Mouse (Mus musculus) layer of hippocampus, adult 9-11 months (tissue): Measurements from ENCODE around the gene Nfkbid.

Experiments
- DNase-seq: peaks from one replicate; pipeline ENCODE4 v3.0.0; 2022

The Nfkbid gene

DNA sequence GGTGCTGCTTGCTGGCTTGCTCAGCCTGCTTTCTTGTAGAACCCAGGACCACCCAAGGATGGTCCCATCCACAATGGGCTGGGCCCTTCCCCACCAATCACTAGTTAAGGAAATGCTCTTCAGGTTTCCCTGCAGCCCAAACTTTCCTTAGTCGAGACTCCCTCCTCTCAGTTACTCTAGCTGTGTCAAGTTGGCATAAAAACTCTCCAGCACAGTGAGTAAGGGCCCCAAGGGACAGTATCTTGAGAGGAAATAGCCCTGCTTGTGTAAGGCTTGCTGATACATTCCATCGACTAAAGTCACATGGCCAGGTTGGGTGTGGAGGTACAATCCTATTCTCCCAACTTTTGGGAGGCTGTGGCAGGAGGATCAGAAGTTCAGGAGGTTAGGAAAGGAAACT is 8.7 kb downstream of the Nfkbid start:
- no peak for DNase-seq

DNA sequence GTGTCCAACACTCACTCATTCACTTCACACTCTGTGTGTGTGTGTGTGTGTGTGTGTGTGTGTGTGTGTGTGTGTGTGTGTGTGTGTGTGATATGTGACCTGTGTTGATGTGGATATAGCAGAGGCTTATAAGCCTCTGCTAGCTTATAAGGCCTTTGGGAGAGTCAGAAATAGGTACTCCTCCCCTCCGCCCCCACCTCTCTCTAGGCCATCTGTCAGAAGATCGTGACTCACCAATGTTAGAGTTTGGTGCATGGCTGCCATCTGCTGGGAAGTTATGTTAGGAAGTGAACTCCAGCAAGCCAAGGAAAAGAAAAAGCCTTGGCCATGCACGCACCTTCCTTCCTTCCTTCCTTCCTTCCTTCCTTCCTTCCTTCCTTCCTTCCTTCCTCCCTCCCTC is 10.3 kb downstream of the Nfkbid start:
- peak; percentile 92 for DNase-seq

DNA sequence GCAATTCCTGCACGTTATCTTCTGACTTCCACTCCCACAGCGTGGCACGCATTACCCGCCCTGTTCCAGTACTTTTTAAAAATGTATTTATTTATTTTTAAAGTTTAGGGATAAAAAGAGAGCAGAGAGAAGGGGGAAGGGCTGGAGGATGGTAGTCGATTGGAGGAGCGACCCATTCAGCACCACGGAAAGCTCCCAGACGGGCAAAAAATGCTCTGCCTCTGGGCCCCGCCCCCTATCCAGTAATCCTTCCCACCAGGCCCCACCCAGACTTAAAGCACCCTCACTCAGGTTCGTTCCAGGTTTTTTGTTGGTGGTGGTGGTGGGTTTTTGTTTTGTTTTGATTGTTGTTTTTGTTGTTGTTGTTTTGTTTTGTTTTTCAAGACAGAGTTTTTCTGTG is 12.7 kb downstream of the Nfkbid start:
- DNase-seq: no peak

DNA sequence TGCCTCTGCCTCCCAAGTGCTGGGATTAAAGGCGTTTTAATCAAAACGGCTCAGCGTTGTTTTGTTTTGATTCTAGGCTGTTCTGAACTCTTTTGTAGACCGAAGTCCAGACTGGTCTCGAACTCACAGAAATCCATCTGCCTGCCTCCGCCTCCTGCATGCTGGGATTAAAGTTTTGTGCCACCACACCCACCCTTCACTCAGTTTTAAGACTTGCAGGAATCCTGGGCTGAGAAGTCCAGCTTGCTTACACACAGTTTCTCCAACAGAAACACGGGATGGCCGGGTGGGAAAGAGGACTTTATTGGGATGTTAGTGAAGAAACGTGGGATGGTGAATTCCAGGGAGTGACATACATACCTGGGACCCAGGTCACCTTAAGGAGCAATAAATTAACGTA is 13.2 kb downstream of the Nfkbid start:
- DNase-seq: no peak

DNA sequence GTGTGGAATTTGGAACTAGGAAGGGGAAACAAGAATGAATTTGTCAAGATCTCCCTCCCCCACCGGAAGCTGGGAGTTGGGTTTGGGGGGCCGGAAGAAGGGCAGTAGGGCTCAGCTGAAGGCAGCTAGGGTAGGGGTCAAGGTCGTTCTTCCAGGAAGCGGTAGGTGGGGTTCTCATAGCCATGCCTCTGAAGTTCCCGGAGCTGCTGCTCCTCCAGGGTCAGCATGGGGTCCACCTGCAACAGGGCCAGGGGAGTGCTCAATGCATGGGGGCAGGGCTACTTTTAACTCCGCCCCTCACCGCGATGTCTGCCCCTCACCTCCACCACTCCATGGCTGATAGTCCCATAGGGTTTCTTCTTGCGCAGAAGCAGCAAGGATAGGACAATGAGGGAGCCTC is 13.6 kb downstream of the Nfkbid start:
- no peak for DNase-seq

GRCm38 (mm10) chr7:30436879-30437278 is 15.3 kb downstream of the Nfkbid start:
- DNase-seq: no peak

DNA sequence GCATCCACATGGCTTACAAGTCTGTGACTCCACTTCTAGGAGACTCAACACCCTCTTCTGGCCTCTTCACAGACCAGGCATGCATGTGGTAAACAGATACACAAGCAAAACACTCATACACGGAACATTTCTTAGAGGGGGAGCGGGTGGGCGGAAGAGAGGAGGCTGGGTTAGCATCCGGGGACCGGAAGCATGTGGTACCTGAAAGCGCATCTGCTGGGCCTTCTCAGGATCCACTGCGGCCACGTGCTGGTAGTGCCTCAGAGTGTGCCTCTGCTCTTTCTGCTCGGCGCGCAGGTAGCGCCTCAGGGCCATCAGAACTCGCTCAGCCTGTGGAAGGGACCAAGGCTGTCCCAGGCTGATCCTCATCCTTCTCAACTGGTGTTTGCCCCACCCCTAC is 18.2 kb downstream of the Nfkbid start:
- DNase-seq: no peak

- no peak for DNase-seq
These were observed 19.2 kb downstream of the Nfkbid start for GRCm38 (mm10) chr7:30440697-30441096.

GRCm38 (mm10) chr7:30443696-30444095 is 22.2 kb downstream of the Nfkbid start:
- no peak for DNase-seq

- DNase-seq: peak; percentile 89
These were observed 22.8 kb downstream of the Nfkbid start for GRCm38 (mm10) chr7:30444154-30444970.

- DNase-seq: peak; percentile 84
These were observed 23.6 kb downstream of the Nfkbid start, which contains the start of gene Aplp1 for GRCm38 (mm10) chr7:30444971-30445751. Aplp1 (minus strand) TSS chr7:30445535.

DNA sequence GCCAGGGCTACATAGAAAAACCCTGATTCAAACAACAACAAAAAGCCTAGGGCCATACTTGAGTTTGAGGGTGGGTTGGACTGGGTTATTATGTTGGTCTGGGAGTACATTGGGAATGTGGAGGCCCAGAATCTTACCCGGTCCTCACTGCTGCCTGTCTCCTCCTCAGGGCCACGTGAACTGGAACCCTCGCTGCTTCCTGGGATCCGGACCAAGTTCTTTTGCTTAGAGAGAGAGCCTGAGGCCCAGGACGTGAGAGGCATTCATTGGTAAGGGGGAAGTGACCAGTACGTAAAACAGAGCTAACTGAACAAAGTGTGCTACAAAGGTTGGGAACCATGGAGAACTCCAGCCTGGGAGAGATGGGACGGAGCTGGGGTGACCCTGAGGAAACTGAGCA is 28.7 kb downstream of the Nfkbid start:
- no peak for DNase-seq

DNA sequence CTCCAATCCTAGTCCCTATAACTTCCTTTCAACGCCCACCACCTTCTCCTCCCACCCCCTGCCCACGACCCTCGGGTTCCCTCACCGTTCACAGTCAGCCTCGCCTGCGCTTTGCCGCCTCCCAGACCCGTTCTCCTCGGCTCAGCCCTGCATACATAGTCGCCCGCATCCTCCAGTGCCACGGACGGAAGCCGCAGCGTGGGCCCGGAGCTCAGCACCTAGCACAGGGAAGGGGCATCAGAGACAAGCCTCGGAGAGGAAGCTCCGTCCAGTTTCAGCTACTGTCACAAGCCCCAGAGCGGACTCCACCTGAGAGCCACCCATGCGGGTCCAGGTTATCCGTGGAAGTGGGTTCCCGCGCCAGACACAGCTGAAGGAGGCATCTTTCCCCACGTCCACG is 31.8 kb downstream of the Nfkbid start:
- DNase-seq: no peak

- DNase-seq: no peak
These were observed 32.2 kb downstream of the Nfkbid start for GRCm38 (mm10) chr7:30453766-30454165.

GRCm38 (mm10) chr7:30454259-30454658 is 32.7 kb downstream of the Nfkbid start:
- DNase-seq: no peak

DNA sequence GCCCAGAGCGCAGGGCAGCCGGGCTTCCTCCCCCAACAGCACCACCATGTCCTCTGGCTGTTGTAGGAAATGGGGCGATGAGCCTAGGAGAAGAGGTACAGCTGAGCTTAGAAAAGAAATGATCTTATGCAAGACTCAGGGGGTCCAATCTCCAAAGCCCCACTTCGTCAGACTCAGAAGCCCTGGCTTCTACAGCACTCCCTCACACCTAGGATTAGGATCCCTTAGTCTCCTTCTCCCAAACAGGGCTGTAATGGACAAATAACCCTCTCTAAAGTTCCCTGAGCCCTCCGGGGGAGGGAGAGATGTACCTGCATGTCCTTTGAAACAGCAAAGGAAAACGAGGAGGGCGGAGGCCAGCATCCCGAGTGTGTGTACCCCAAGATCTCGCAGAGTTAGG is 35.0 kb downstream of the Nfkbid start:
- DNase-seq: no peak

- DNase-seq: no peak
These were observed 35.5 kb downstream of the Nfkbid start for GRCm38 (mm10) chr7:30456911-30457628.

DNA sequence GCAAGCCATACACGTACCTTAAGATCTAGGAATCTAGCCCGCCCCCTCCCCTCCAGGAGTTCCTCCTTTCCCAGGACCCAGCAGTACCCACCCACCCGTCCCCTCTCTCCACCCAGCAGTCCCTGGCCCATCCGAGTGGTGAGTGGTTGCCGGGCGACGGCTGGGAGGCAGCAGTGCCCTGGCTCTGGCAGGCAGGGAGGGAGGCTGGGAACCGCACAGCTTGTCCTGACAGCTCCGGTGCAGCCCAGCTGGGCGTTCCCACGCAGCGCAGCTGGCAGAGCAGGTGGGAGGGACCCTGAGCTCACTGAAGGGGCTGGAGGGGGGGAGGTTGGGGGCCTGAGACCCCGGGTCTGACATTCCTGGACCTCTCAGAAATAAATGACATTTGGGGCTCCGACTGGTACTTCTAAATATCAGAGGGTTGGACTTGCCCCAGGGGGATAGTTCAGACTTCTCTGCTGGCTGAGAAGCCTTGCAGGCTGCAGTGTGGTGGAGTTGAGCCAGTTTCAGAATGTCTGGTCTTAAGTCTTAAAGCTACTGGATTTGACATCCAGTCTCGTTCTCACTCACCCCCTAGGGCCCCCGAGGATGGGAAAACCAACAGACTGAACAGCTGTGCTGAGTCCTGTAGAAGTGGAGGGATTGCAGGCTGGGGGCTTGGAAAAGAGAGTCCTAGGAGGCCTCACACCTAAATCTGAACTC is 36.2 kb downstream of the Nfkbid start, which contains the start of the genes Kirrel2 and Nphs1:
Kirrel2 (minus strand) TSS at position 62 of the 702 bp plus-strand sequence.
Nphs1 (plus strand) TSS at position 687 of the 702 bp plus-strand sequence.
- DNase-seq: peak; percentile 77

- DNase-seq: no peak
These were observed 38.0 kb downstream of the Nfkbid start for GRCm38 (mm10) chr7:30459484-30459883.

DNA sequence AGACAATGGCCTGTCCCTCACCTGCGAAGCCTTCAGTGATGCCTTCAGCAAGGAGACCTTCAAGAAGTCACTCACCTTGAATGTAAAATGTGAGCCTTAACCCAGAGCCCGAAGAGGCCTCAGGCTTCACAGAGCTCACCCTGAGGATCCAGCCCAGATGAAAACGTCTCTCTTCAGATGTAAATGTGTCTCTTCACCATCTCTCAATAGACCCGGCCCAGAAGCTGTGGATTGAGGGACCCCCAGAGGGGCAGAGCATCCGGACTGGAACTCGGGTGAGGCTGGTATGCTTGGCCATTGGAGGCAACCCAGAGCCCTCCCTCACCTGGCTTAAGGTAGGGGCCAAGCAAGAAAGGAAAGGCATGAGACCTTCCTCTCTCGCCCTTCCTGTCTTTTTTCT is 42.0 kb downstream of the Nfkbid start:
- no peak for DNase-seq

DNA sequence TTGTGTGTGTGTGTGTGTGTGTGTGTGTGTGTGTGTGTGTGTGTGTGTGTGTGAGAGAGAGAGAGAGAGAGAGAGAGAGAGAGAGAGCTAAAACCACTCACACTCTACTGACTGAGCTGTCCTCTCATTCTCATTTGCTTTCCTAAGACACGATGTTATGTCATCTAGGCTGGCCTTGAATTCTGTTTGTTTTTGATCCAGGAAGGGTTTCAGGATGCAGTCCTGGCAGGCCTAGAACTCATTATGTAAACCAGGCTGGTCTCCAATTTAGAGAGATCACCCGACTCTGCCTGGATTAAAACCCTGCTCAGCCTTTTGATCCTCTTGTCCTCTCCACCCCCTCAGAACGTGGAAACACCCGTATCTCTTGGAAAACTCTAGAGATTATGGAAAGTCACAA is 42.5 kb downstream of the Nfkbid start:
- no peak for DNase-seq

- no peak for DNase-seq
These were observed 43.3 kb downstream of the Nfkbid start for GRCm38 (mm10) chr7:30464816-30465300.
